Mouse (Mus musculus) stomach, postnatal 0 days (tissue): Measurements from ENCODE around the gene Bcar3.

Source experiments
- CTCF ChIP-seq: IDR thresholded peaks from 2 replicates; pipeline ENCODE4 v1.5.1; 2016; ENCODE audit warnings: antibody characterized with exemption, low read depth, mild to moderate bottlenecking, moderate library complexity
- EP300 ChIP-seq: optimal IDR thresholded peaks from 2 replicates; pipeline ENCODE3; 2016; ENCODE audit warnings: antibody characterized with exemption

GRCm38 (mm10) chr3:122359426-122359825 lies 65.5 kb downstream of the Bcar3 start:
- TF ChIP-seq CTCF = no peak
- TF ChIP-seq EP300 = no peak
